Mouse (Mus musculus) left cerebral cortex, adult 8-10 months (tissue): Measurements from ENCODE around the gene Tnni1. TPM values are rescaled to one million over a fixed set of nuclear protein-coding genes. Genes with fewer than 3 reads are reported as not detected.

Experiments
- DNase-seq, 2 experiments: peaks; one replicate each; pipeline ENCODE4 v3.0.0; 2022; ENCODE audit warnings: low spot score in 2 of 2
- total RNA-seq, 4 experiments: library from RNA; stranded (reverse); gene quantifications; 2 replicates each; pipeline ENCODE4 v1.2.4; 2022

The Tnni1 gene
- total RNA-seq, 4 experiments from 2014 or later = 3.7 to 7.8 (median 4.2) TPM

DNA sequence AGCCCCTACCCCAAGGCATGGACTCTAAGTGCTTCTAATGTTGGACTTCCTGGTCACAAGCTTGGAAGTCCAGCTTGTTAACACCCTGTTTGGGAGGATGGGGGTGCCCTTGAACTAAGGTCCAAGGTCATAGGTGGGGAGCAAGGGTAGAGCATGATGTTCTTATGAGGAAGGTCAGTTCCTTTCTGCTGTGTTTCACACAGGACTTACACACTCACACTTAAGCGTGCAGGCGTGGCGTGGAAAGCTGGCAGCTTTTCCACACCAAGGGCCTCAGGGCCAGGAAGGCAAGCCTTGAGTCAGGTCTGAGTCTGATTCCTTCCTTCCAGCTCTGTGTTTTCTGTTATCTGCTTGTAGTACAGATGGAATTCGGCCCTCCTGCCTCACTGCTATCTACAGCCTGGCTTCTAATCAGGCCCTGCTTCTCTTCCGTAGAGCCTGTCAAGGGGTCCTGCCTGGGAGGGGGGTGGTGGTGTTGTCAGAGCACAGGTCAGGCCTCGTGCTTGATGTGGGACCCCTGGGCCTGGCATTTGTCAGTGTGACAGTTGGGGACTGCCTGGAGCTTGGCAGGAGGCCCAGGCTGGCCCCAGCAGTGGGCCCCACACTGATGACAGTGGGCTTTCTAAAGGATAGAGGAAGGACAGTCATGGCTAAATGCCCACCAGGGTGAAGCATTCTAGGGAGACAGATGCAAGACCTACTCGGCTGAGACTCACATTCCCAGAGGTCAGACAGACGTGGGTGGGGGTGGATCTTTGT lies 21.1 kb downstream of the Tnni1 start:
- DNase-seq = no peak

- no peak for DNase-seq
These were observed 28.3 kb downstream of the Tnni1 start for GRCm38 (mm10) chr1:135807546-135807945.

DNA sequence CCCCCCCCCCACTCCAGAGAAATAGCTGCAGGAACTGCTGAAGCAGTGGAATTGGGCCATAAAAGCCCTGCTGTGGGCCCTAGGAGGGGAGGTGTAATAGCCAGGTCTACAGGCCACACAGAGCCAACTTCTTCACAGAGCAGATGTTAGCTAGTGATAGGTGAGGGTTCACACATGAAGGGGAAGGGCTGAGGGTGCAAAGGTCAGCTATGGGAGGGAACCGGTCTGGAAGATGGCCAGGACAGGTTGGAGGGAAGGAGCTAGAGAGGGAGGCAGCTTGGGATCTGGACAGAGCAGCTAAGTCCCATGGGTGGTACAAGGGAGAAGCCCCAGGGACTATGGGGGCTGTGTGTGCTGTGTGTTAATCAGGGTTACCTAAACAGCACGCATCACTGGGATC lies 30.9 kb downstream of the Tnni1 start:
- no peak for DNase-seq

DNA sequence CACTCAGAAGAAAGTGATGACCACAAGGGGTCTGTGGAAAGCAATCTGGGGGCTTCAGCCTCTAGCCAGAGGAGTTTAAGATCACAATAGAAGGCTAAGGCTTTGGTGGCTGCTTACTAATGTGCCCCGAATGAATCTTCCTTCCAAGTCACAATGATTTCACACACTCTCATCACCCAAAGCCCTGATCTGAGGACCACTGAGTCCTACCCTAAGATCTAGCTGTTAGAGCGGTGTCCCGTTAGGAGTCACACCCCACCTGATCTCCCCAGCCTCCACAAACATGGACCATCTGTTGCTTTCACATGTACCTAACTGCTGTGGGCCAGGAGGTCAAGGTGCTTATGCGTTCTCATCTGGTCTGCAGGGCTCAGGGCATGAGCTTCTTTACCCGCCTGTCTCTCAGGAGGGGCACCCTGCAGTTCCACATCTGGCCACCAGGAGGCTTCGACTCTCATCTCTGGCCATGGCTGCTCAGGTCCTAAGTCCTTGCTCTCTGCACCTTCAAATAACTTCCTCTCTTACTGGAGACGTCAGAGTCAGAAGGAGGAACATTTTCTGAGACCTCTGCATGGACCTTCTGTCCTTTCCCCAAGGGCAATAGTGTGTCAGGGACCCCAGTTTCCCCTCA lies 31.9 kb downstream of the Tnni1 start:
- peak in 1 of 2 experiments; percentile 79 for DNase-seq

DNA sequence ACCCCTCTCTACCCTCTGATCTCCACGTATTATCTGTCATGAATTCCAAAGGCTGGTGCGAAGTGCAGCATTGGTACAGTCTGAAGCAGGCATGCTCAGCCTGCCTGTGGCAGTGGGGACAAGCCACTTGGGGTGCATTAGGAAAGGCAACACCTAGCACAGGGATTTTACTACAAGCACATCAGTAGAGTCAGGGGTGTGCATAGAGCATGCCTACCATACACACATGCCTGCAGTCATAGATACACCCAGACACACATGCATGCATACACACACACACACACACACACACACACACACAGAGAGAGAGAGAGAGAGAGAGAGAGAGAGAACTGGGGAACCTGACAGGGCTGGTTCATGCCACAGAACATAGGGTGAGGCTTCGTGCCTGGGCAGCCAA lies 33.0 kb downstream of the Tnni1 start:
- no peak for DNase-seq

GRCm38 (mm10) chr1:135812618-135813017 lies 33.4 kb downstream of the Tnni1 start:
- DNase-seq = no peak

DNA sequence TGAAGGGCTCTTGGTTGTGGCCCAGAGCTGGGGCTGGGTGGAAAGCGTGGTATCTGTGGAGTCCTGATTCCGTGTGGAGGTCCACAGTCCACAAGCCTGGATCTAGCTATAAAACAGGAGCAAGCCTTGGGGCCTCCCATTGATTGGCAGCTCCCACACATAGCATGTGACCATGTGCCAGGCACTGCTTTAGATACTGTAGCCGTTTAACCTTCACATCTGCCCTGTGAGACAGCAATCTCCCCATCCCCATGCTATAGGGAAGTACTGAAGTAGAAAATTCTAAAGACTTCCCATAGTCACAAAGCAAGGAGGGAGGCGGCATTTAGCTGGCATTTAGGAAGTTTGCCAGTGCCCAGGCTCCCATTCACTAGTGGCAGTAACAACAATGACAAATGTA lies 33.8 kb downstream of the Tnni1 start:
- no peak for DNase-seq

GRCm38 (mm10) chr1:135813687-135814395 lies 34.6 kb downstream of the Tnni1 start:
- no peak for DNase-seq

DNA sequence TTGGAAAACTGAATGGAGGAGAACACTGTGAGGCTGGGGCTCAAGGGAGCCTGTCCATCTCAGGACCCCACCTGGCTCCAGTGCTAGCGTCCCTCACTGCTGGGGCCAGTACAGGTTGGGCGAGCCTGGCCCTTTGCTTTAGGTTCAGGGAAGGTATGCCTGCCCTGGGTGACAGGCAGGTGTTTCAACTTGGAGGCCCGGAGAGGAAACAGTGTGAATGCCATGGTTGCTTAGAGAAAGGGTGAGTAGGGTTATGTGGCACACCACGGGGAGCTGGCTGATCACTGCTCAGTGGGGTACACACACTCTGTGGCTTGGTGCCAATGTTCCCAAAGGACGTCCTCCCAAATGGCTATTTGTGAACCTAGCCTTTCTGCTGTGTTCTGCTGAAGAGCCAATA lies 35.3 kb downstream of the Tnni1 start:
- DNase-seq = no peak

DNA sequence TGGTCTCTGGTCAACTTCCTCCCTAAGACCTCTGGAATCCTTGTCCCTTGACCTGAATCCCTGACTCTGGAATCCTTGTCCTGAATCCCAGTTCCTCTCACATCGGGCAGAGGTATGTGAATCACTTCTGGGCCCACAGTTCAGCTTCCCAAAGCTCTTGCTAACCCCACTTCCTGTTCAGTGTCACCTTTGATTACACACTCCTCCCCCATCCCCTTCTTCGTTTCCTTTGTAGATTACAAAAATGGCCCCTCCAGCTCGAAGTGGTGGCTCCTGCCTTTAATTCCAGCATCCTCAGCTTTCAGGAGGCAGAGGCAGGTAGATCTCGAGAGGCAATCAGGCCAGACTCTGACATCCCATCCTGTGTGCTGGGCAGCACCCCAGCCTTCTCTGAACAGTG lies 38.4 kb downstream of the Tnni1 start:
- no peak for DNase-seq

- DNase-seq = no peak
These were observed 39.4 kb downstream of the Tnni1 start, which contains the start of gene Lad1 for GRCm38 (mm10) chr1:135818481-135819086. TSS of gene Lad1 (plus strand) at chr1:135818598.

DNA sequence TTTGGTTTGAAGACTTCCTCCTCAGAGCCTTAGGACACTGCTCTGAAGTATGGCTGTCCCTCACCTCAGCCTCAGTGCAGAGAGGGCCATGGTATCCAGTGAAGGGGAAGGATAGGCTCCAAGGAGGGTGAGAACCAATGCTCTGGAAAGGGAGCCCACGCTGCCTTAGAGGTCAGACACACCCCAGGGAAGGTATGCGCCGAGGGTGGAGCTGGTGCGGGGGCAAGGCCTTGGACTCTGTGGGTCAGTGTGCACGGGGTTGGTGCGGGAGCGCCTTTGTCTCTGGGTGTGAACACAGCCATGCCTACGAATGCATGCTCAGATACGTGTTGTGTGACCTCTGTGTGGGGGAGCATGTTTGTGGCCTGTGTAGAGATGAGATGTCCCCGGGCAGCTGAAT lies 40.8 kb downstream of the Tnni1 start:
- DNase-seq = no peak

DNA sequence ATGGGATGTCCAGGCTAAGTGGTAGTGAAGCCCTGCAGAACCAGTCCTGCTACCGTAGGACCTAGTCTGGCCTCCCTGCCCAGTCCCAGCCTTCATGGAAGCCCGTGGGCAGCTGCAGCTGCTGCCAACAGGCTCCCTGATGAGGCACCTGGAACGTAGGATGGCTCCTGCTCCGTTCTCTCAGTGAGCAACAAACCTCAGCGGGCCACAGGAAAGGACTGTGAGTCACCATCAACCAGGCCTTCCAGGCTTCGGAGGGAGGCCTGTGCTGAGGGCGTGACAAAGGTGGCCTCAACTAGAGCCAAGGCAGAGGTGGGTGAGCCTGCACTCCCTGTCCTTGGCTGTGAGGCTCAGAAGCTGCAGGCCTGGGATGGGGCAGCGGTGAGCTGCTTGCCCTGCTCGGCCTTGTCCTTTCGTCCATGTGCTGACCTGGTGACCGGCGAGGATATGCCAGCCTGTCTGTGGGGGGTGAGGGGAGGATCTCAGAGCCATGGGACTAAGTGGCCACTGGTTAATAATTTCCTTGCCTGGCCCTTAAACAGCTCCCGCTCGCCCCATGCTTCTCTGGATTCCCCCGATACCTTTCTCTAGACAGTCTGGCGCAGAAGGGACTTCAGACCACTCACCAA lies 41.6 kb downstream of the Tnni1 start:
- DNase-seq = peak in 1 of 2 experiments; percentile 53

GRCm38 (mm10) chr1:135821780-135822179 lies 42.5 kb downstream of the Tnni1 start:
- DNase-seq = no peak

DNA sequence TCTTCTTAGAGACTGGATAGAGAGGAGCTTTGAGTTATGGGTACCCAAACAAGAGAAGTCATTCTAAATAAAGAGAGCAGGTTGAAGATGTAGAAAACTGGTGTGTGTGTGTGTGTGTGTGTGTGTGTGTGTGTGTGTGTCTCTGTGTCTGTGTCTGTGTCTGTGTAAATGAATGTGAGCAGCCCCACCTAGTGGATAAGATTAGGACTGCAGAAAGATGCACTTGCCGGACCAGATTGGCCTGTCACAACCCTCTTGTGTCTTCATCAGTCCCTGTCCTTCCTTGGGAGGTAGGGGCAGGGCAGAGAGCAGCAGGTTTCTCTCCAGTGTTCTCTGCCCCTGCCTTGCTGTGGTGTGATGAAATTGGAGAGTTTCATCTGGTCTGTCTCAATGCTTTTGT lies 49.7 kb downstream of the Tnni1 start:
- no peak for DNase-seq

GRCm38 (mm10) chr1:135834206-135834859 lies 55.1 kb downstream of the Tnni1 start:
- no peak for DNase-seq

GRCm38 (mm10) chr1:135834983-135835382 lies 55.7 kb downstream of the Tnni1 start:
- DNase-seq = no peak

DNA sequence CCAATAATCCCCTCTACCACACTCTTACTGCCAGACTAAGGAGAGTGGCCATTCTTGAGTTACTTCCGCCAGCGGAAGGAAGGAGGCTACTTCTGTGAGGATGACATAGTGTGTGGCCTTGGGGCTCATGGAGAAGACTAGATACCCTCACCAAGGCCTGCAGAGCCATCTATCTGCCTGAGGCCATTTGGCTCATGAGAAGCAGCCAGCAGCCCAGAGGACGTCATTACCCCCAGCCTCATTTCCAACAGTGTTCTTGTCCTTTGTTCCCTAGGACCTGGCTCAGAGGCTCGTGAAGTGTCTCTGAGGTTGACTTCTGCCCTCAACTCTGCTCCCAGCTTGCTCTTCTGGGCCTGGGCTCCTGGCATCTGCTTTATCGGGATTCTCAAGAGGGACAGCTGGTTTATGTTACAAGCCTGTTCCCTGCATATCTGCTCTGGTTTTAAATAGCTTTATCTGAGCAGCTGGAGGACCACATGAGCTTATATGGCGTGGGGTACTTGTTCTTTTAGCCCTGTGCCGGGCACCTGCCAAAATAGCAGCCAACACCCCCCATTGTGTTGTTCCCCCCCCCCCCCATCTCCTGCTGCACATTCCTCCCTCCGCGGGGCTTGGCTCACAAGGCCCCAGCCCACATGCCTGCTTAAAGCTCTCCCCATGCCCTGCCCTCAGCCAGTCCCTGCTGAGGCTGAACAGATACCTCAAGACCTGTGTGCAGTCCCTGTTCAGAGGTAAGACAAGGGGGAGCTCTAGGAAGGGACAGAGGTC lies 56.7 kb downstream of the Tnni1 start, which contains the start of gene Tnnt2:
Tnnt2 (plus strand) TSS at position 639 of the 768 bp plus-strand sequence.
- DNase-seq = no peak

DNA sequence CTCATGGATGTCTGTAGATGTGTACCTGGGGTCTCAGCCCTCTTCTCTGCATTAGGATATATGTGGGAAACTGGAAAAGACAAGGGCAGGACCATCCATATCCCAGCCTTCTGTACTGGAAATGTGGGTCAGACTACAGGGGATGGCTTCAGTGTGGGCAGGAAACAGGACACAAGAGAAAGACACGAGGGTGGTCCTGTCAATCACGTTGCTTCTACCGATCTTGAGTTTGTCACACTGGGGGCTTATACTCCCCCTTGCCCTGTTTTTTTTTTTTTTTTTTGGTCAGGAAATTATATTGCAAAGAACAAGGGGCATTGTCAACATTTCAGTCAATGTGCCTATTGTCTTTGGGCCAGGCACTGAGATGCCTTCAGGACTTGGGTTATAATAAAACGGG lies 59.4 kb downstream of the Tnni1 start:
- no peak for DNase-seq

DNA sequence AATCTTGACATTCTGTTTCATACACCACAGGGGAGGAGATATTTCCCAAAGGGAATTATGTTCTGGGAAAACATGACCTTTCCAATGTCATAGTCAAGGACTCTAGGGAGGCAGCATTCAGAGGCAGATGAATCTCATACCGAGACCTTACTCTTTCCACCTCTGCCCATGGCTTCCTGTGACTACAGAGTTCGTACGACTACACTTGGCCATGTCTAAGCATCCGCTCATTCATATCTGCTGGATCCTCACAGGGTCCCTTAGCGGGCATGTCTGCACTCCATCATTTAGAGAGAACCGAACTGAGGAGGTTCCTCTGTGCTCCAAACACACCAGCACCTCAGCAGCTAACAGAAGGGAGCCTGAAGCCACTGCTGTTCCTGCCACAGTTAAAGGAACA lies 59.8 kb downstream of the Tnni1 start:
- DNase-seq = no peak
